ENCODE assay signal across 22 mouse cellular contexts in genomic region chr1:162247216-162247615, GRCm38 (mm10).
"Had no signal": no experiment of that assay in that cellular context is flagged by ENCODE, and none has a peak within 500 bp of the region (broad histone marks: within the 10 kb centered on the region; RNA-seq: fewer than 3 reads in every experiment).

No protein-coding gene starts in this region.

- ATAC-seq: forebrain, embryonic 15.5 days; forebrain, postnatal 0 days; hindbrain, postnatal 0 days; intestine, embryonic 16.5 days had no signal

- H3K9me3 ChIP-seq: forebrain, embryonic 15.5 days; heart, embryonic 10.5 days; heart, embryonic 12.5 days; hindbrain, embryonic 13.5 days; hindbrain, embryonic 15.5 days; limb, embryonic 13.5 days; limb, embryonic 15.5 days had no signal

- H3K4me3 ChIP-seq: forebrain, embryonic 15.5 days; heart, embryonic 10.5 days; heart, embryonic 12.5 days; hindbrain, embryonic 13.5 days; hindbrain, embryonic 15.5 days; limb, embryonic 13.5 days; limb, embryonic 15.5 days had no signal

- H3K36me3 ChIP-seq: forebrain, embryonic 15.5 days; heart, embryonic 10.5 days; heart, embryonic 12.5 days; hindbrain, embryonic 13.5 days; hindbrain, embryonic 15.5 days; limb, embryonic 13.5 days; limb, embryonic 15.5 days had no signal

- H3K27ac ChIP-seq: forebrain, embryonic 15.5 days; heart, embryonic 10.5 days; hindbrain, embryonic 13.5 days; hindbrain, embryonic 15.5 days; hindbrain, postnatal 0 days; kidney, postnatal 0 days; limb, embryonic 13.5 days; limb, embryonic 15.5 days had no signal

- H3K4me1 ChIP-seq: forebrain, embryonic 15.5 days; hindbrain, embryonic 13.5 days; hindbrain, embryonic 15.5 days had no signal

- H3K4me2 ChIP-seq: forebrain, embryonic 15.5 days; heart, embryonic 12.5 days; hindbrain, embryonic 13.5 days; hindbrain, embryonic 15.5 days; limb, embryonic 13.5 days; limb, embryonic 15.5 days had no signal

- DNase-seq: forebrain, postnatal 0 days; gastrocnemius, postnatal 14 days; gastrocnemius, postnatal 36 days; heart, adult 18-20 months; heart, postnatal 10 days; kidney, adult 11 months; kidney, adult 8-10 months; kidney, postnatal 14 days; kidney, postnatal 36 days; layer of hippocampus, adult 9-11 months; layer of hippocampus, postnatal 36 days; left cerebral cortex, postnatal 4 days had no signal

- H3K27me3 ChIP-seq: forebrain, embryonic 15.5 days; heart, embryonic 12.5 days; hindbrain, embryonic 13.5 days; hindbrain, embryonic 15.5 days; limb, embryonic 13.5 days; limb, embryonic 15.5 days had no signal

- H3K9ac ChIP-seq: forebrain, embryonic 15.5 days; forebrain, postnatal 0 days; heart, embryonic 12.5 days; hindbrain, embryonic 13.5 days; hindbrain, embryonic 15.5 days; limb, embryonic 13.5 days; limb, embryonic 15.5 days had no signal
